Mouse (Mus musculus) embryonic facial prominence, embryonic 13.5 days (tissue): ENCODE results near the gene Akt1s1. TPM values are rescaled to one million over a fixed set of nuclear protein-coding genes. Genes with fewer than 3 reads are reported as not detected.
A peak's percentile ranks its signal among the peaks of the same experiment; 100 is the strongest.

Source experiments
- ATAC-seq: fragments of 200-750 bp; cut with Nextera tagmentation; 2 replicates; pipeline ENCODE4 v1.8.0; 2017; ENCODE audit warnings: low read depth; ENCODE audit not compliant: insufficient number of reproducible peaks, insufficient read depth, low FRiP score, low TSS enrichment
- H3K27ac ChIP-seq: fragments of 300-500 bp; sonication (generic); 2 replicates; pipeline ENCODE4 v1.5.1; 2015; ENCODE audit warnings: moderate library complexity, mild to moderate bottlenecking, inconsistent platforms
- H3K27me3 ChIP-seq: fragments of 300-500 bp; sonication (generic); 2 replicates; pipeline ENCODE4 v1.6.1; 2015; ENCODE audit warnings: mild to moderate bottlenecking, inconsistent platforms
- H3K36me3 ChIP-seq: fragments of 300-500 bp; sonication (generic); 2 replicates; pipeline ENCODE4 v1.6.1; 2015; ENCODE audit warnings: mild to moderate bottlenecking, inconsistent platforms
- H3K4me1 ChIP-seq: fragments of 300-500 bp; sonication (generic); 2 replicates; pipeline ENCODE4 v1.6.1; 2015; ENCODE audit warnings: inconsistent platforms
- H3K4me2 ChIP-seq: fragments of 300-500 bp; sonication (generic); 2 replicates; pipeline ENCODE4 v1.6.1; 2015; ENCODE audit warnings: moderate library complexity, mild to moderate bottlenecking, inconsistent platforms
- H3K4me3 ChIP-seq: fragments of 300-500 bp; sonication (generic); 2 replicates; pipeline ENCODE4 v1.5.1; 2015; ENCODE audit warnings: mild to moderate bottlenecking, inconsistent platforms
- H3K9ac ChIP-seq: fragments of 300-500 bp; sonication (generic); 2 replicates; pipeline ENCODE4 v1.6.1; 2015; ENCODE audit warnings: mild to moderate bottlenecking, inconsistent platforms
- H3K9me3 ChIP-seq: fragments of 300-500 bp; sonication (generic); 2 replicates; pipeline ENCODE4 v1.6.1; 2016; ENCODE audit warnings: inconsistent platforms
- WGBS: fragments of 180-500 bp; shearing (Covaris S2); methylation state at CpG from one replicate; pipeline ENCODE4 v1.1.7; 2015; ENCODE audit warnings: mixed read lengths; 5-methylcytosine and 5-hydroxymethylcytosine counted together
- polyA plus RNA-seq: library from polyadenylated mRNA; unstranded; fragments of >200 nt; fragmentation: Nextera tagmentation; extraction: Ambion mirVana; gene quantifications from 2 replicates; pipeline ENCODE4 v1.2.1, GENCODE M21; 2015

Gene Akt1s1
- polyA plus RNA-seq, 1 experiment from 2014 or later, result 110 TPM

DNA sequence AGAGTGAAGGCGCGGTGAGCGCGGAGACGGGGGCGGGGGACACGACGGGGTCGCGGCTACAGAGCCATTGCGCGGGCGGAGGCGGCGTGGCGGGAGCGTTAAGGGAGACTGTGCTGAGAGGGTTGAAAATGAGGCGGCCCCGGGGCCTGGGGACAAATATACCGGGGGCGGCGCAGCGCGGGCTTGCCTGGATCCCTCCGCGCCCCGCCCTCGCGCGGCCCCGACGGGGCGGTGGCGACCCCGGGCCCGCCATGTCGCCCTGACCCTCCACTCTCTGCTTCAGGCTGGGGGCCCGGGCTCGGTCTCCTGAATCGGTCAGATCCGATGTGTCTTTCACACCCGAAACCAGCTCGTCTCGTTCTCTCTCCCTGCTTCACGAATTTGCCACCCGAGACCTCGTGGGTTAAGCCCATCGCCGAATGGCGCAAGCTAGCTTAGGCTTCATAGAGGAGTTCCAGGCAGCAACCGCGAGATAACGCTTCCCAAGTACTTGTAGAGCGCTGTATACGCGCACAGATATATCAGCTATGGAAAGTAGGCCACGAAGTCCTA lies 32.2 kb upstream of the Akt1s1 start, which contains the start of gene Atf5:
Gene Atf5 (minus strand): TSS at position 189 of the 552 bp plus-strand sequence.
- Histone ChIP-seq H3K27ac (peak within 1 kb of the TSS; percentile 96), H3K4me2 (peak within 1 kb of the TSS; percentile 73), H3K9ac (peak within 1 kb of the TSS; percentile 97), H3K36me3 (peaks cover 14% of the 10 kb centered on the region), H3K27me3 (no peaks in the 10 kb centered on the region), H3K4me1 (peaks cover 49% of the 10 kb centered on the region), H3K4me3 (peak within 1 kb of the TSS; percentile 73), H3K9me3 (no peaks in the 10 kb centered on the region)
- WGBS, result under 1% methylated on average over 57 of the region's 57 CpGs
- ATAC-seq, result 0 out of 2 replicates have a peak, but pooled peaks have one; percentile 0

DNA sequence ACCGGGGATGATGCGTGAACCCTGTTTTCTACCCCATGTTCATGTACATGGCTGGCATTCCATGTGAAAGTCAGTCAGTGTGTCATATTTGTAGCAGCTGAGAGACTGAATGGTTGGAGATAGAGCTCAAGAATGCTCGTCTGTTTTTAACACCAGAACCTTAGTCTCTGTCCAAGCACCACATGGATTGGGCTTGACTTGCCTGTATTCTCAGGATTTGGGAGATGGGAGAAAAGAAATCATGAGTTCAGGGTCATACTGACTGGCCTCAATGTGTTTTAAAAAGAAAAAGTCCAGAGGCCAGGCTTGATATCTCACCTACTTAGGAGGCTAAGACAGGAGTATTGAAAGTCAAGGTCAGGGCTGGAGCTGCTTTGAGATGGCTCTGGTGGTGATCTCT lies 31.4 kb upstream of the Akt1s1 start:
- peak overlapping the region; percentile 73 for H3K4me2 ChIP-seq
- H3K9ac ChIP-seq, result peak overlapping the region; percentile 97
- peaks cover 51% of the 10 kb centered on the region for H3K4me1 ChIP-seq
- H3K36me3 ChIP-seq, result peaks cover 6% of the 10 kb centered on the region
- 24% methylated on average over 3 of the region's 3 CpGs for WGBS
- H3K27me3 ChIP-seq, result no peaks in the 10 kb centered on the region
- no peak for ATAC-seq
- H3K27ac ChIP-seq, result 0 out of 2 replicates have a peak overlapping the region, but pooled peaks have one; percentile 96
- peak overlapping the region; percentile 73 for H3K4me3 ChIP-seq
- H3K9me3 ChIP-seq, result no peaks in the 10 kb centered on the region

DNA sequence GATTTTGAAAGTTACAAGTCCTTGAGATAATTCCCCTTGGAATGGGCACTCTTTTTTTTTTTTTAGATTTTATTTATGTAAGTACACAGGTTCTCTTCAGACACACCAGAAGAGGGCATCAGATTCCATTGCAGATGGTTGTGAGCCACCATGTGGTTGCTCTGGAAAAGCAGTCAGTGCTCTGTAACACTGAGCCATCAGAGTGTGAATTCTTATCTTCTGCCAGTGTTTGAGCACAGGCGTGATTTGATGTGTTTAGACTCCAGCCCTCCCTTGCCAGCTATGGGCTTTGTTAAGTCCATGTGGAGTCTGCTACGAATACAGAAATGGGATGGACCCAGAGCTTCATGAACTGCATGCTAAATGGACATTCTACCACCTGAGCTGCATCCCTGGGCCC lies 30.6 kb upstream of the Akt1s1 start:
- H3K4me2 ChIP-seq, result peak overlapping the region; percentile 73
- WGBS, result 55% methylated on average over 2 of the region's 2 CpGs
- H3K27me3 ChIP-seq, result no peaks in the 10 kb centered on the region
- peak overlapping the region; percentile 97 for H3K9ac ChIP-seq
- no peak for ATAC-seq
- H3K4me3 ChIP-seq, result peak overlapping the region; percentile 73
- H3K36me3 ChIP-seq, result no peaks in the 10 kb centered on the region; the same call in 1 of the 2 replicates
- H3K27ac ChIP-seq, result peak overlapping the region; percentile 40
- H3K4me1 ChIP-seq, result peaks cover 58% of the 10 kb centered on the region
- no peaks in the 10 kb centered on the region for H3K9me3 ChIP-seq

DNA sequence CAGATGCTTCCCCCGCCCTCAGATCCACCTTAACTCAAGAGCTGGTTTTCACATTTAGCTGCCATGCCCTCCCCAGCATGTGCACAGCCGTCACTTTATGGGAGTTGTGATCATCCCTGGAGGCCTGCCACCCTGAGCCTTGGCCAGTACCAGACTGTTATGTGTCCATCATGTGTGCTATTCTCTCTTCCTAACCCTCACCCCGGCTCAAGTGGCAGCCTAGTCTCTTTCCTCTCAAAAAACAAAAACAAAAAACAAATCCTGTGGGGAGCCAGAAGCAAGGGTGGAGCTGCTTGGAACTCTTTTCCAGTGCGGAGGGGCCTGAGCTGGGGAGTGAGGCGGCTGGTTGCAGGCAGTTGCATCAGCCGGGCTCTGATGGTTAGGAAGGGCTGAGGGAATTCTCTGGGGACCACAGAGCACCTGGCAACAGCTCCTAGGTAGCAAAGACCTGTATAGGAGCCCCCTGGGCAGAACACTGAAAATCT lies 30.0 kb upstream of the Akt1s1 start:
- peak overlapping the region; percentile 97 for H3K9ac ChIP-seq
- 42% methylated on average over 6 of the region's 6 CpGs for WGBS
- peak overlapping the region; percentile 73 for H3K4me3 ChIP-seq
- peak overlapping the region; percentile 73 for H3K4me2 ChIP-seq
- no peaks in the 10 kb centered on the region for H3K27me3 ChIP-seq
- H3K27ac ChIP-seq, result peak overlapping the region; percentile 40
- H3K4me1 ChIP-seq, result peaks cover 64% of the 10 kb centered on the region
- H3K36me3 ChIP-seq, result no peaks in the 10 kb centered on the region
- ATAC-seq, result no peak
- H3K9me3 ChIP-seq, result no peaks in the 10 kb centered on the region

DNA sequence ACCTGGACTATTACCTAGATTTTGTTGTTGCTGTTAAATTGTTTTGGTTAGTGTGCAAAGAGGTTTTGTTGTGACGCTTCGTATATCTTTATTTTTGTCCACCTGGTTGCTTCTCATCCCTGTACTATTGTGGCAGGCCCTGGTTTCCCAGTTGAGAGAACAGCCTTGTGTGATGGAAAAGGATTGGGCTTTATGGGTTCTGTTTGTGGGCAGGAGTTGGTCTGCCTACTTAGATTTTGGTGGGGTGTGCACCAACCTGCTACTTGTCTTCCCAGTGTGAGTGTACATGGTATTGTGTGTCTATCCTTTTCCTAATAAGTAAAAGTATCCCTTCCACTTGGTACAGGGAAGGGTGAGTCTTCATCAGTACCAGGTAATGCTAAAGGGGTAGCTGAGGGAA lies 29.4 kb upstream of the Akt1s1 start:
- H3K4me1 ChIP-seq, result peaks cover 69% of the 10 kb centered on the region
- peak overlapping the region; percentile 73 for H3K4me2 ChIP-seq
- peak overlapping the region; percentile 97 for H3K9ac ChIP-seq
- no peak for ATAC-seq
- 90% methylated on average over 2 of the region's 2 CpGs for WGBS
- H3K27me3 ChIP-seq, result no peaks in the 10 kb centered on the region
- peak overlapping the region; percentile 40; the same call in 1 of the 2 replicates for H3K27ac ChIP-seq
- H3K9me3 ChIP-seq, result no peaks in the 10 kb centered on the region
- no peaks in the 10 kb centered on the region for H3K36me3 ChIP-seq
- H3K4me3 ChIP-seq, result 0 out of 2 replicates have a peak overlapping the region, but pooled peaks have one; percentile 73

DNA sequence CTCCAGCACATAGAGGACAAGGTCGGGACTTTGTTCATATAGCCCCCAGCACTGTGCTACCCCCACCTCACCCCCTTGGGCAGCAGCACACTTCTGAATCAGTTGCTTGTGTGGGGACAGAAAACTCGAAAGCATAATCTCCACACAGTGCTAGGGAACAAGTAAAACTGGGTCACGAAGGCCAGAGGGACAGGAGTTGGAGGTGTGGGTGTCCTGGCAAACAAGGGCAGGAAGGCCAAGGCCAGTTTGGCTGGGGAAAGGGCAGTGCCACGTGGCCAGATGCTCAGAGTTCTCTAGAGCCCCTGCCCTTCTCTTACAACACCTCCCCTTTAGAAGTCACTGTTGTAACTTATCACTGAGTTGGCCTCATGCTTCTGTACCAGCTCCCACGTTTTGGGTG lies 28.9 kb upstream of the Akt1s1 start:
- peaks cover 68% of the 10 kb centered on the region for H3K4me1 ChIP-seq
- H3K9me3 ChIP-seq, result no peaks in the 10 kb centered on the region
- H3K27me3 ChIP-seq, result no peaks in the 10 kb centered on the region
- peak overlapping the region; percentile 73 for H3K4me2 ChIP-seq
- no peak overlapping the region for H3K4me3 ChIP-seq
- WGBS, result 66% methylated on average over 5 of the region's 5 CpGs
- no peaks in the 10 kb centered on the region for H3K36me3 ChIP-seq
- no peak for ATAC-seq
- no peak overlapping the region for H3K27ac ChIP-seq
- peak overlapping the region; percentile 97 for H3K9ac ChIP-seq

DNA sequence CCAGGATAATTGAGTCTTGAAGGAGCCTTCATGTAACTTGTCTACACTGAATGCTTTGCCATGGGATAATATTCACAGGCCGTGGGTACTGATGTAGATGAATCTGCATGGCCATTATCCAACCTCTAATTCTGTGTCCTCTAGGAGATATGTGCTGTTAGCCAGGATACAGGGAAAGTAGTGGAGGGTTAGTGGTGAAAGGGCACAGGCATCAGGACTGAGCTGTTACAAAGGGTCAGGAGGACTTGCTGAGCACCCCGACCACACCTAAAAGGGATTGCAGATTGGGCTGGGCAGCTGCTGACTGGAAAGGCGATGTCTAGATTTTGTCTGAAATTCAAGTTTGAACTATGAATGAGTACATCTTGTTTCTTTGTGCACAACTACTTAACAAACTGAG lies 28.3 kb upstream of the Akt1s1 start:
- Histone ChIP-seq H3K27me3 (no peaks in the 10 kb centered on the region), H3K27ac (no peak overlapping the region), H3K4me3 (no peak overlapping the region), H3K4me2 (no peak overlapping the region), H3K4me1 (peaks cover 62% of the 10 kb centered on the region), H3K9ac (0 out of 2 replicates have a peak overlapping the region, but pooled peaks have one; percentile 27), H3K36me3 (0 out of 2 replicates have a peak, but pooled peaks cover 2% of the 10 kb centered on the region), H3K9me3 (no peaks in the 10 kb centered on the region)
- ATAC-seq, result no peak
- 80% methylated on average over 3 of the region's 3 CpGs for WGBS

DNA sequence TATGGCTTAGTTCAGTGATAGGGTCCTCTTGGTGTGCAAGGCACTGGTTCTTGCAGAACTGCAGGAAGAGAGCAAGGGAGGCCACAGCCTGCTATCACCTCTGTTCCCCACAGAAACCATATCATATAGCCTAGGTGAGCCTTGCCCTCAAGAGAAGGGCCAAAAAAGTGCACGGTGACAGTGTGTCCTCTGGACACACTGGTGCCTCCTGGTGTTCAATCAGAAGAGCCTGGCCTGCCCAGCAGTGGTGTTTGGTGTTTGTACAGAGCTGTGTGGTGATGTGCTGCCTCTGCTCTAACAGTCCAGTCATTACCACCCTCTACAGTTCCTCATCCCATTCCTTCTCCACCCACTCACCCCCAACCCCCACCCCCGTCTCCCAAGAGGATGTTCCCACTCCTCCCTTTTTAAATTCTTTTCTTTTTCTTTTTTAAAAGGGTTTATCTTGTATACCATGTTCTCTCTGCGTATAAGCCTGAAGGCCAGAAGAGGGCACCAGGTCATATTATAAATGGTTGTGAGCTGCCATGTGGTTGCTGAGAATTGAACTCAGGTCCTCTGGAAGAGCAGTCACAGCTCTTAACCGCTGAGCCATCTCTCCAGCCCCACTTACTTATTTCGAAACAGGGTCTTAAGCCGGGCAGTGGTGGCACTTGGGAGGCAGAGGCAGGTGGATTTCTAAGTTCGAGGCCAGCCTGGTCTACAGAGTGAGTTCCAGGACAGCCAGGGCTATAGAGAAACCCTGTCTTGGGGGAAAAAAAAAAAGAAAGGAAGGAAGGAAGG lies 26.9 kb upstream of the Akt1s1 start:
- Histone ChIP-seq H3K27ac (no peak overlapping the region), H3K9me3 (no peaks in the 10 kb centered on the region), H3K36me3 (peaks cover 6% of the 10 kb centered on the region; the same call in 1 of the 2 replicates), H3K27me3 (no peaks in the 10 kb centered on the region), H3K4me2 (no peak overlapping the region), H3K4me1 (peaks cover 66% of the 10 kb centered on the region), H3K9ac (no peak overlapping the region), H3K4me3 (no peak overlapping the region)
- ATAC-seq, result no peak
- WGBS, result 86% methylated on average over 7 of the region's 7 CpGs

DNA sequence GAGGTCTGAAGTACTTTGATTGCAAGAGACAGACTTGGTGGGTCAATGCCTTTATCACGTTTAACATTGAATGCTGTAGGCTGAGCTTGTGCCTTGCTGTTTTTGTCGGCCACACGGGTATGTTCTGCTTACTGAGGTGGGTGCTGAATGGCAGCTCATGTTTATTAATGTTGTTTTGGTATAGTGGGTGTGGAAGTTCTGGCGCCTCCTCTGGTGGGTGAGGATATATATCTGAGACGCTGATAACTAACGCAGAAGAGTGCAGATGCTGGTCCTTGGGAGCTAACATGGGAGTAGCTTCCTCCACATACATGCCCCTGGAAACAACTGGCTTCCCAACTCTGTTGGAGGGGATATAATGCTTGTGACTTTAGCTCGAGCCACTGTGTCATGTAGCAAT lies 25.4 kb upstream of the Akt1s1 start:
- Histone ChIP-seq H3K9me3 (no peaks in the 10 kb centered on the region), H3K9ac (0 out of 2 replicates have a peak overlapping the region, but pooled peaks have one; percentile 21), H3K27ac (no peak overlapping the region), H3K27me3 (no peaks in the 10 kb centered on the region), H3K4me1 (peaks cover 54% of the 10 kb centered on the region), H3K4me2 (no peak overlapping the region), H3K36me3 (peaks cover 15% of the 10 kb centered on the region), H3K4me3 (no peak overlapping the region)
- WGBS, result 49% methylated on average over 7 of the region's 7 CpGs
- ATAC-seq, result no peak

DNA sequence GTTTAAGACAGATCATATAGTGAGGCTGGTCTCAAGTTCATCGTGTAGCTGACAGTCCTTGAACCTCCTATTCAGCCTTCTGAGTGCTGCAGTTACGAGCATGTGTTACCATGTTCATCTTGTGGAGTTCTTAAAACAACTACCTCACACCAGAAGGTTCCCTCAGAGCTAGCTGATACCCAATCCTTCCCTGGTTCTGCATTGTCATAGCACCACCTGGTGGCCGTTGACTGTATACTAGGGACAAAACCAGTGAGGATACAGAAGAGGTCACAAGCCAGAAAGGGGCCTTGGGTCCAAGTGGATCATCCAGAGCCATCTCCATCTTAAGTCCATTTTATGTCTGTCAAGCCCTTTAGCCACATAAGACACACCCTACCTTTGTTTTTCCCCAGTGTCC lies 23.9 kb upstream of the Akt1s1 start:
- H3K4me3 ChIP-seq, result no peak overlapping the region
- no peaks in the 10 kb centered on the region for H3K9me3 ChIP-seq
- ATAC-seq, result no peak
- no peak overlapping the region for H3K9ac ChIP-seq
- H3K36me3 ChIP-seq, result peaks cover 30% of the 10 kb centered on the region
- no peak overlapping the region for H3K4me2 ChIP-seq
- H3K27me3 ChIP-seq, result no peaks in the 10 kb centered on the region
- H3K4me1 ChIP-seq, result peaks cover 39% of the 10 kb centered on the region
- no peak overlapping the region for H3K27ac ChIP-seq
- WGBS, result 17% methylated on average over 3 of the region's 3 CpGs

DNA sequence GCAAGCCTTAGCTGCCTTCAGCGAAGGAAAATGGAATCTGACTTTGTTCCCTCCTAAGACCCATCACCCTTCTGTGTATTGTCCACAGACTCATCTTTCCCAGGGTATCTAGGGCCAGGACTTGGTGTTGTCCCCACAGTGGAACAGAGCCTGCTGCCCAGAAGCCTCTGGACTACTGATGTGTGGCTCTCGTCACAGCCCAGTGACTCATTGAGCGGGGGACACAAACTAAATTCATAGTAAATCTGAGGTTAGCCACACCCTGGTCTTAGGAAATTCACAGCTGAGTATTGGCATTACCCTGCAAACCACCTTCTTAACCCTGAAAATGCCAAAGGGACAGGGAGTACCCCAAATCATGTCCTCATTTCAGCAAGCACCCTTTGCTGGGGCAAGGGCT lies 22.0 kb upstream of the Akt1s1 start:
- peaks cover 22% of the 10 kb centered on the region for H3K4me1 ChIP-seq
- peaks cover 49% of the 10 kb centered on the region for H3K36me3 ChIP-seq
- no peak for ATAC-seq
- H3K4me2 ChIP-seq, result no peak overlapping the region
- no peaks in the 10 kb centered on the region for H3K27me3 ChIP-seq
- H3K9ac ChIP-seq, result no peak overlapping the region
- WGBS, result 85% methylated on average over 3 of the region's 3 CpGs
- no peak overlapping the region for H3K27ac ChIP-seq
- H3K4me3 ChIP-seq, result no peak overlapping the region
- H3K9me3 ChIP-seq, result no peaks in the 10 kb centered on the region
